Mouse (Mus musculus): ENCODE data around the gene Cpe.
A peak's percentile ranks its signal among the peaks of the same experiment; 100 is the strongest.
"Not testable (repeated sequence)": the region's sequence is repeated elsewhere in the genome, so short reads cannot be mapped to it uniquely, and the experiment has no call there.

Gene Cpe

DNA sequence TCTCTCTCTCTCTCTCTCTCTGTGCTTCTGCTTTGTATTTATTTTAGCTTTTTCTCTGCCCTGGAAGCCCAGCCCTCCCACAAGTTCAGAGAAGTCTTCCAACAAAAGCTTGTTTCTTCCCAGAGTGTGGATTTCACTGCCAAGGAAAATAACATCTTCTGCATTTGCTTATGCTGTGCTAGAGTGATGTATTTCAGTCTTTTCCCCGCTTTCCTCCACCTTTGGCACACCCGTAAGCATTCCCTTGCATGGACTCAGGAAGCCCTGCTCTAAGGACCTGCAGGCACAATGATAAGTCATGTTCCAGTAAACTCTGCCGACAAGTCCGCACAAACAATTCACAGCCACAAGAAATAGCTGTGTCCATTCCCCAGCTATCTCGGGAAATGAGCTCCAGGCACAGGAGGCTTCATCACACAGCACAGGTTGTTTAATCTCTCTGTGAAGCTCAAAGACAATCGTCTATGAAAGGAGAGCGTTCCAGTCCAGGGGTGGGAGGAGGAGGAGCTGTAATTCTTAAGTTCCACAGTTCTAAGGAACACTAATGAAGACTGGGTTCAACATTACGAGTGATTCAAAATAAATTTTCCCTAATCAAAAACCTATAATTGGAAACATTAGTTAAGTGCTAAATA, 17.8 kb downstream of the Cpe start:
- peak in 1 of 2 experiments; percentile 4 for DNase-seq

- DNase-seq = no peak
Measured at GRCm38 (mm10) chr8:64672920-64673319, 19.9 kb downstream of the Cpe start.

- no peak for DNase-seq
Measured at GRCm38 (mm10) chr8:64671937-64672336, 20.9 kb downstream of the Cpe start.

- not testable (repeated sequence) for DNase-seq
Measured at GRCm38 (mm10) chr8:64666305-64666704, 26.5 kb downstream of the Cpe start.

DNA sequence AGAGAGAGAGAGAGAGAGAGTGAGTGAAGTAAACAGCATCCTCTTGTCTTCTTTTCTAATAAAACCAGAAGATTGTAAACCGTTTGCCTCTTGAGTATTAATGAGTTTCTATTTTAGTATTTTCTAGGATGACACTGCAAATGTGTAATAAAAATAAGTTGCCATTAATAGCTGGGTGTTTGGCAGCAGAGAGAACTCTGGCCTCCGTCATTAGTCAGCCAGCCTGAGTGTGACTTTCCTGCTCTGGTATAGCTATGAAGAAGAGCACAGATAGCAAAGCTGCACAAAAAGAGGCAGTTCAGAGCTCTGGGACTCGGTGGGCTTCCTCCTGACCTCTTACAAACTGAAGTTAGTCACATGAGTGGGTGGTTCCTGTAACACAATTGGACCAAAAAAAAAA, 27.3 kb downstream of the Cpe start:
- DNase-seq = no peak

DNA sequence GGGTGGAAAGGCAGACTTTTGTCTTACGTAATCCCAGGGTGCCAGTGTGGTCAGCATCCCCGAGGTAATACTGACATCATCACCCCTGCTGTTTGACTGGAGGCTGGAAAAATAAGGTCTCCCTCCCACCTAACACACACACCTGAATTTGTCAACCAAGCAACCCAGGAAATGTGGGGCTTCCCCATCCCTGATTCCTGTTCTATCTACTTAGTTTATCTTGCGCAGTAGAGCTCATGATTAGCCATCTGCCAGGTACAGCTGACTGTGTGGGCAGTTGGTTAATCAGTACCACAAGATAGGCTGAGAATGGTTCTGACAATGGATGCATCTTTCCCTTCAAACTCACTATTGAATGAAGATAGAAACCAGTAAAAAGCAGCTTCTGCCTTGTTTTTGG, 28.0 kb downstream of the Cpe start:
- no peak for DNase-seq

DNA sequence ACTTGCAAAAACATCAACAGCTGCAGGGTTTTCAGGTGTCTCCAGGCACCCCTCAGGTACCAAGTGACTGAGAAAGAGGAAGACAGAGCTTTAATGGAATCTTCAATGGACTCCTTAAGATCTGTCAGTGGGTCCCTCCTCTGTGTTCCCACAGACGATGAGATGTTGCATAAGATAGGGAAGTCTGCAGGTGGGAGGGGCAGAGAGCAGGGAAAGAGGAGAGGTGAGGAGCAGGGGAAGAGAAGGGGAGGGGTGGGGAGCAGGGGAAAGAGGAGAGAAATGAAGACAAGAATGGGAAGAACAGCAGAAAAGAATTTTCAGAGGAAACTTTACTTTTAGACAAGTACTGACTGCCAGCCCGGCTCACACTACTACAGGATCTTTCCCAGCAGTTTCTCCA, 28.5 kb downstream of the Cpe start:
- no peak for DNase-seq

- no peak for DNase-seq
Measured at GRCm38 (mm10) chr8:64659097-64659496, 33.8 kb downstream of the Cpe start.

- DNase-seq = no peak
Measured at GRCm38 (mm10) chr8:64657980-64658401, 34.9 kb downstream of the Cpe start.

DNA sequence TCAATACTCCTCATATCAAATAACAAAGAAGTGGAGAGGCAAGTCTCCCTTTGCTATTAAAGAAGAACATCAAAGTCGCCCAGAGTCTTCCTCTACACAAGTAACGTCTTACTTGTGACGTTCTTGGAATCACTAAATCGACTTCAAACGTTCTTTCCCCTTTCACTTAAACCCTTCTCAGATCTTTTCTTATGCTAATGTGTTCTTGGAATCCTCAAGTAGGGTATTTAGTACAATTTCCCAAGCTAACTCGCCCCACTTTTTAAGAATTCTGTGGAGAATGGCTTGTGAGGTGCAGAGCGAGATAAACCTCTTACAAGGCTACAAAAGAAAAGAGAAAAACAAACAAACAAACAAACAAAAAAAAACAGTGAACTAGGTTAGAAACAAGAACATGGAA, 35.3 kb downstream of the Cpe start:
- no peak for DNase-seq

GRCm38 (mm10) chr8:64655887-64656286, 37.0 kb downstream of the Cpe start:
- no peak for DNase-seq

DNA sequence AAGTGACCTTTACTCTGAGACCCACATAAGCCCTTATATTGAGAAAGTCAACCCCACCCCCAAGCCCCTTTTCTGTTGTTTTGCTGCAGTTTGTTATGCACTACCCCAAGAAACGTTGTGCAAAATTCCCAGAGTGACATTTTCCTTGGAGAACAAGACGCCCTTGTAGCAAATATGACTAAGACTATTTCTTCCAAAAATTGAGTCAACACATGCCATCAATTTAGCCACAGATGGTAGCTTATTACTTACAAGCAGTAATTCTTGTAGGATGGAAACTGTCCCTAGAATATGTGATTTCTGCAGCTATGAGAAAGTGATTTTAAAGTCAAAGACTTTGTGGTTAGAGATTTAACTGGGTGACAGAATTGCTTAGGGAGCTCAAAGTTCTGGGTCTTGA, 37.8 kb downstream of the Cpe start:
- no peak for DNase-seq

DNA sequence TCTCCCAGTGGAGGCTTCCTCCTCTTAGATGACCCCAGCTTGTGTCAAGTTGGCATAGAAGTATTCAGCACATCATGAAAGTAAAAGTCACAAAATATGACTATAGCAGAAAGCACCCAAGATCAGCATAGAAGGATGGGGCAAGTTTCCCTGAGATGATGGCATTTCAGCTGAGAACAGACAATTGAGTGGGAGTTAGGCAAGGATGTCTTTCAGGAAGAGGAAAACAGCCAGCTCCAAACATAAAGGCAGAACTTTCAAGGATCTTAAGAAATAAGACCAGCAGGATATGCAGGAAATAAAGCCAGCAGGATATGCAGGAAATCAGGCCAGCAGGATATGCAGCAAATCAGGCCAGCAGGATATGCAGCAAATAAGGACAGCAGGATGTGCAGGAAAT, 40.6 kb downstream of the Cpe start:
- no peak for DNase-seq

- DNase-seq = no peak
Measured at GRCm38 (mm10) chr8:64648063-64648462, 44.8 kb downstream of the Cpe start.

DNA sequence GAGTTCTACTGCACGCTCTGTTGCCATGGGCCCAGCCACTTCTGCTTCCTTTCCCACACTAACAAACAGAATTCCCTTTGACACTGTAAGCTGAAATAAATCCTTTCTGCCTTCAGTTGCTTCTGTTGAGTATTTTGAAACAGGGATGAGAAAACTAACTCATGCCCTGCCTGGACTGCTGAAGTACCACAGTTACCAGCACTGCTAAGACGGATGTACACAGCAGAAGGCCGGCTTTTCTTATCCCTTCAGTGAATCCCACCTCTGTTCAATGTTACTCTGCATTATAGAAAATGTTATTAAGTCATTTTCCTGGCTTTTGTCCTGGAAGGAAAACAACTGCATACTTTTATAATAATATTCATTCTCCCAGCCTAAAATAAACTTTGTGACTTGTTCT, 45.7 kb downstream of the Cpe start:
- no peak for DNase-seq

DNA sequence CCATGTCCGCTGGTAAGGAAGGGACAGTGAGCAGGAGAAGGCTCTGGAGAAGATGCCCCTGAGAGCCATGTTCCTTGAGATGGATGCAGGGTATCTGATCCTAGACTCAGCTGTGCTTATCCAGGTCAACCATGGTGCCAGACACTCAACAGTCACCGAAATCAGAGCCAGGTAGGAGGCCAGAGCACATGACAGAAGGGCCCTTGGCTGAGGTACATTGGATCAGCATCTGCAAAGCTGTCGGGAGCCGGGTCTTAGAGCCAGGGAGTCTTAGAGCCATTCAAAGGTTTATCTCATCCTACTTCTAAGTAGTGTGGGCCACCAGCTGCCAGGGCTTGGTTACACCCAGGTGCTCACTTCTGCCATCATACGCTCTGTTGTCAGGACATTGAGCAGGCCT, 46.4 kb downstream of the Cpe start:
- no peak for DNase-seq

DNA sequence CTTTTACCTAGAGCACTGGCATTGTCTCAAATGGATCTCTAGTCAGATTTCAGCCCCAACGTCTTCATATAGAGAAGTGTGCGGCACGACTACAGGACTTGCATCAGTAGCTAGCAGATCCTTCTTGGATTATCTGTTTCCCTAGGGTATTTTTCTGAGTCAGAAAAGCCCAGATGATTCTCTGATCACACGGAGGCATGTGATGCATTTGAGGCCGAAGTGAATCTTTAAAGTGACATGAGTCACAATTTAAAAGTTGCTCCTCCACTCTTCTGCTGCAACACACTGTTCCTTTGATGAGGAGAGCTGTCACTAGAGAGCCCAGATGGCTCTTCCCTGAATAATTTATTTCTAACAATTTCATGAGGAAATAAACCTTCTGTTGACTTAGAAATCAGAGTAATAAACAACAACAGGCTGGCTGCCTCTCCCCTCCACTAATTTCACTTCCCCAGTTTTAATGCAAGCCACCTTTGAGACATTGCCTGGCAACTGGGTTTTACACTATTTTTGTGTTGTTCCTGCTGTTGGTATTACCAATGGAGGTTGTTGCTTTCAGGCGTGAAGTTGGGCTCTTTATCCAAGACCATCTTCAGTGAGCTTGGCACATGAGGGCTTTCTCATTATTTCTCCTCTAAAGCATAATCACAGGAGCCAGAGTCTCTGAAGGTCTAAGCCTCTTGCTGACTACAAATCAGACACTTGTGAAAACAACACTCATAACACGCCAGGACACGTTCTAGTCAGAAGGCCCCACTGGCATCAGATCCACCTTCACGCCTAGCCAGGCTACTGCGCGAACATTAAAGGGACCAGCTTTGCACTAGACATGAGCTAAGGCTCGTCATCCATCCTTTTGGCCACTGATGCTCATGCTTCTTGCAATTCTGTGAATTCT, 48.5 kb downstream of the Cpe start:
- no peak for DNase-seq

- DNase-seq = no peak
Measured at GRCm38 (mm10) chr8:64643382-64643781, 49.5 kb downstream of the Cpe start.

DNA sequence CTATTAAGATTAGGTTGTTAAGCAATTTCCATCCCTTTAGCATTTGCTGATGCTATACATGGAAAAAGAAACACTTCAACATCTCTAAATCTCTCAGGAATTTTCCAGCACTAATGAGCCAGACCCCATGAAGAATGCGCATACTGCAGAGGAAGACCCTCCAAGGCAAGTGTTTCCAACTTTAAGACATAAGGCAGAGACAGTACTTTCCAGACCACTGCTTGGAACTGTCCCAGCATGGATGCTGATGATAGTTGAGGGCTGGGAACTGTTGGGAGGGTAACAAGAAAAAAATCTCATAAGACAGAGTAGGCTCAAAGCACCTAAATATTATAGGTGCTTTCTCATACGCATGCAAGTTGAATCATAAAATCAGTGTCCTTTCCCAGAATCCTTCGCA, 50.1 kb downstream of the Cpe start:
- no peak for DNase-seq

GRCm38 (mm10) chr8:64640599-64640998, 52.3 kb downstream of the Cpe start:
- DNase-seq = no peak

- DNase-seq = peak in 1 of 2 experiments; percentile 31
Measured at GRCm38 (mm10) chr8:64639676-64640075, 53.2 kb downstream of the Cpe start.

GRCm38 (mm10) chr8:64634901-64635300, 58.0 kb downstream of the Cpe start:
- no peak for DNase-seq

- DNase-seq = no peak
Measured at GRCm38 (mm10) chr8:64634131-64634865, 58.6 kb downstream of the Cpe start.

GRCm38 (mm10) chr8:64632169-64632568, 60.7 kb downstream of the Cpe start:
- DNase-seq = no peak

Measured in kidney, adult 8-10 months (tissue).